Mouse (Mus musculus): Measurements from ENCODE around the gene Ogfrl1. TPM values are rescaled to one million over a fixed set of nuclear protein-coding genes. Genes with fewer than 3 reads are reported as not detected.

The Ogfrl1 gene
- polyA plus RNA-seq, 2 experiments: 7.4 to 16.5 TPM

- no peak for ATAC-seq (ENCODE audit: insufficient read depth)
- no peak overlapping the region for H3K9ac ChIP-seq (replicated peaks)
Observed at GRCm38 (mm10) chr1:23342864-23343263, 54.7 kb downstream of the Ogfrl1 start.

GRCm38 (mm10) chr1:23342224-23342623 is 55.3 kb downstream of the Ogfrl1 start:
- Histone ChIP-seq H3K4me2 (ENCODE audit: low read depth) (no peak overlapping the region), H3K27me3 (ENCODE audit: control insufficient read depth, insufficient read depth, low read length) (no peaks in the 10 kb centered on the region), H3K9me3 (ENCODE audit: control insufficient read depth, low read length) (no peaks in the 10 kb centered on the region), H3K9ac (replicated peaks) (no peak overlapping the region), H3K4me3 (ENCODE audit: insufficient read depth in 1 of 2, low read depth in 2 of 2, low read length in 2 of 2) (no peak overlapping the region), H3K4me1 (replicated peaks; ENCODE audit: control insufficient read depth in 2 of 2, insufficient read depth in 2 of 2, low read length in 1 of 2) (peaks cover 0 to 4% of the 10 kb centered on the region in 2 experiments; a peak in 3 of 4 replicates), H3K27ac (no peak overlapping the region), H3K36me3 (replicated peaks; ENCODE audit: control insufficient read depth, insufficient read depth, low read depth) (no peaks in the 10 kb centered on the region)
- ATAC-seq (ENCODE audit: insufficient read depth): no peak
- DNase-seq (ENCODE audit: low read depth in 3 of 3, low spot score in 3 of 3): no peak
- TF ChIP-seq EP300 (IDR thresholded peaks at IDR 0.05; ENCODE audit: low read depth): no peak
- no peak for TF ChIP-seq CTCF (IDR thresholded peaks at IDR 0.05; ENCODE audit: low read depth)
- 64% methylated on average over 3 of the region's 3 CpGs for WGBS (ENCODE audit: insufficient replicate concordance)

More at GRCm38 (mm10) chr1:23342864-23343263, 54.7 kb downstream of the Ogfrl1 start:
- TF ChIP-seq CTCF (IDR thresholded peaks at IDR 0.05; ENCODE audit: low read depth) (no peak), EP300 (IDR thresholded peaks at IDR 0.05; ENCODE audit: low read depth) (no peak)
- H3K4me2 ChIP-seq (ENCODE audit: low read depth): no peak overlapping the region
- no peaks in the 10 kb centered on the region for H3K4me1 ChIP-seq (replicated peaks; ENCODE audit: control insufficient read depth in 2 of 2, insufficient read depth in 2 of 2, low read length in 1 of 2)
- H3K4me3 ChIP-seq (ENCODE audit: insufficient read depth in 1 of 2, low read depth in 2 of 2, low read length in 2 of 2): no peak overlapping the region
- H3K27ac ChIP-seq: no peak overlapping the region
- no peaks in the 10 kb centered on the region for H3K36me3 ChIP-seq (replicated peaks; ENCODE audit: control insufficient read depth, insufficient read depth, low read depth)
- H3K27me3 ChIP-seq (ENCODE audit: control insufficient read depth, insufficient read depth, low read length): no peaks in the 10 kb centered on the region
- no peaks in the 10 kb centered on the region for H3K9me3 ChIP-seq (ENCODE audit: control insufficient read depth, low read length)
- no peak for DNase-seq (ENCODE audit: low read depth in 3 of 3, low spot score in 3 of 3)
- 56% methylated on average over 4 of the region's 4 CpGs for WGBS (ENCODE audit: insufficient replicate concordance)

GRCm38 (mm10) chr1:23335726-23336363 is 61.7 kb downstream of the Ogfrl1 start:
- TF ChIP-seq CTCF (IDR thresholded peaks at IDR 0.05; ENCODE audit: low read depth): no peak
- TF ChIP-seq EP300 (IDR thresholded peaks at IDR 0.05; ENCODE audit: low read depth): peak; percentile 94
- no peaks in the 10 kb centered on the region for H3K36me3 ChIP-seq (replicated peaks; ENCODE audit: control insufficient read depth, insufficient read depth, low read depth)
- no peaks in the 10 kb centered on the region for H3K27me3 ChIP-seq (ENCODE audit: control insufficient read depth, insufficient read depth, low read length)
- DNase-seq (ENCODE audit: low read depth in 3 of 3, low spot score in 3 of 3): peak; percentile 70 to 72 (median 71)
- H3K4me3 ChIP-seq (ENCODE audit: insufficient read depth in 1 of 2, low read depth in 2 of 2, low read length in 2 of 2): peak overlapping the region in 1 of 2 experiments; percentile 42; a peak in 3 of 4 replicates
- WGBS (ENCODE audit: insufficient replicate concordance): 57% methylated on average over 13 of the region's 13 CpGs
- H3K4me2 ChIP-seq (ENCODE audit: low read depth): peak overlapping the region; percentile 74
- ATAC-seq (ENCODE audit: insufficient read depth): peak; percentile 96
- H3K27ac ChIP-seq: peak overlapping the region; percentile 92
- peaks cover 26 to 28% of the 10 kb centered on the region in 2 experiments for H3K4me1 ChIP-seq (replicated peaks; ENCODE audit: control insufficient read depth in 2 of 2, insufficient read depth in 2 of 2, low read length in 1 of 2)
- no peaks in the 10 kb centered on the region for H3K9me3 ChIP-seq (ENCODE audit: control insufficient read depth, low read length)
- peak overlapping the region; percentile 74 for H3K9ac ChIP-seq (replicated peaks)

- H3K4me2 ChIP-seq (ENCODE audit: low read depth): peak overlapping the region; percentile 74
- H3K27ac ChIP-seq: peak overlapping the region; percentile 75
- no peak overlapping the region; the same call in 1 of the 2 replicates for H3K9ac ChIP-seq (replicated peaks)
- TF ChIP-seq CTCF (IDR thresholded peaks at IDR 0.05; ENCODE audit: low read depth) (no peak), EP300 (IDR thresholded peaks at IDR 0.05; ENCODE audit: low read depth) (no peak)
- no peak for DNase-seq (ENCODE audit: low read depth in 3 of 3, low spot score in 3 of 3)
- H3K4me1 ChIP-seq (replicated peaks; ENCODE audit: control insufficient read depth in 2 of 2, insufficient read depth in 2 of 2, low read length in 1 of 2): peaks cover 26 to 28% of the 10 kb centered on the region in 2 experiments
- ATAC-seq (ENCODE audit: insufficient read depth): peak; percentile 58; the same call in 1 of the 2 replicates
- 41% methylated on average over 4 of the region's 4 CpGs for WGBS (ENCODE audit: insufficient replicate concordance)
- no peaks in the 10 kb centered on the region for H3K27me3 ChIP-seq (ENCODE audit: control insufficient read depth, insufficient read depth, low read length)
- no peaks in the 10 kb centered on the region for H3K9me3 ChIP-seq (ENCODE audit: control insufficient read depth, low read length)
- no peaks in the 10 kb centered on the region for H3K36me3 ChIP-seq (replicated peaks; ENCODE audit: control insufficient read depth, insufficient read depth, low read depth)
- no peak overlapping the region for H3K4me3 ChIP-seq (ENCODE audit: insufficient read depth in 1 of 2, low read depth in 2 of 2, low read length in 2 of 2)
Observed at GRCm38 (mm10) chr1:23335050-23335449, 62.5 kb downstream of the Ogfrl1 start.

GRCm38 (mm10) chr1:23332192-23332591 is 65.4 kb downstream of the Ogfrl1 start:
- Histone ChIP-seq H3K9ac (replicated peaks) (no peak overlapping the region), H3K27me3 (ENCODE audit: control insufficient read depth, insufficient read depth, low read length) (no peaks in the 10 kb centered on the region), H3K27ac (no peak overlapping the region), H3K4me2 (ENCODE audit: low read depth) (no peak overlapping the region), H3K4me3 (ENCODE audit: insufficient read depth in 1 of 2, low read depth in 2 of 2, low read length in 2 of 2) (no peak overlapping the region), H3K36me3 (replicated peaks; ENCODE audit: control insufficient read depth, insufficient read depth, low read depth) (no peaks in the 10 kb centered on the region), H3K9me3 (ENCODE audit: control insufficient read depth, low read length) (no peaks in the 10 kb centered on the region), H3K4me1 (replicated peaks; ENCODE audit: control insufficient read depth in 2 of 2, insufficient read depth in 2 of 2, low read length in 1 of 2) (peaks cover 24 to 26% of the 10 kb centered on the region in 2 experiments)
- no peak for DNase-seq (ENCODE audit: low read depth in 3 of 3, low spot score in 3 of 3)
- TF ChIP-seq EP300 (IDR thresholded peaks at IDR 0.05; ENCODE audit: low read depth) (no peak), CTCF (IDR thresholded peaks at IDR 0.05; ENCODE audit: low read depth) (no peak)
- ATAC-seq (ENCODE audit: insufficient read depth): no peak
- 66% methylated on average over 4 of the region's 4 CpGs for WGBS (ENCODE audit: insufficient replicate concordance)
